Mouse (Mus musculus) limb, embryonic 14.5 days (tissue): ENCODE data around the gene Ssr4. TPM values are rescaled to one million over a fixed set of nuclear protein-coding genes. Genes with fewer than 3 reads are reported as not detected.

Experiments
- ATAC-seq: fragments of 200-750 bp; cut with Nextera tagmentation; 2 replicates; pipeline ENCODE4 v1.8.0; 2017; ENCODE audit warnings: low read depth, moderate number of reproducible peaks, moderate TSS enrichment; ENCODE audit not compliant: low FRiP score
- DNase-seq: peaks from one replicate; pipeline ENCODE4 v3.0.0-alpha.2; 2015; ENCODE audit warnings: low spot score
- H3K27ac ChIP-seq: fragments of 300-500 bp; sonication (generic); replicated peaks from 2 replicates; pipeline ENCODE4 v1.5.1; 2014; ENCODE audit warnings: low read depth, mild to moderate bottlenecking, low read length, moderate library complexity, mixed read lengths
- H3K27me3 ChIP-seq: fragments of 300-500 bp; sonication (generic); 2 replicates; pipeline ENCODE4 v1.6.1; 2014; ENCODE audit warnings: low read length, mixed read lengths; ENCODE audit not compliant: control insufficient read depth, insufficient read depth
- H3K36me3 ChIP-seq: fragments of 300-500 bp; sonication (generic); 2 replicates; pipeline ENCODE4 v1.6.1; 2014; ENCODE audit warnings: mild to moderate bottlenecking, low read length, moderate library complexity, mixed read lengths; ENCODE audit not compliant: control insufficient read depth, insufficient read depth
- H3K4me1 ChIP-seq: fragments of 300-500 bp; sonication (generic); 2 replicates; pipeline ENCODE4 v1.6.1; 2014; ENCODE audit warnings: antibody characterized with exemption, low read length, mixed read lengths; ENCODE audit not compliant: control insufficient read depth, insufficient read depth
- H3K4me2 ChIP-seq: fragments of 300-500 bp; sonication (generic); replicated peaks from 2 replicates; pipeline ENCODE4 v1.6.1; 2014; ENCODE audit warnings: low read depth, mild to moderate bottlenecking, low read length, moderate library complexity; ENCODE audit not compliant: severe bottlenecking
- H3K4me3 ChIP-seq: fragments of 300-500 bp; sonication (generic); replicated peaks from 2 replicates; pipeline ENCODE4 v1.5.1; 2014; ENCODE audit warnings: low read length
- H3K9ac ChIP-seq: fragments of 300-500 bp; sonication (generic); 2 replicates; pipeline ENCODE4 v1.6.1; 2014; ENCODE audit warnings: mild to moderate bottlenecking, low read depth, low read length, moderate library complexity; ENCODE audit not compliant: severe bottlenecking
- H3K9me3 ChIP-seq: fragments of 300-500 bp; sonication (generic); 2 replicates; pipeline ENCODE4 v1.6.1; 2016; ENCODE audit warnings: low read length; ENCODE audit not compliant: control insufficient read depth
- POLR2A ChIP-seq: fragments of 200-500 bp; IDR thresholded peaks from 2 replicates; pipeline ENCODE4 v1.8.0; 2012; ENCODE audit warnings: inconsistent platforms, mild to moderate bottlenecking, moderate library complexity, borderline replicate concordance; ENCODE audit not compliant: insufficient read depth, insufficient read length; ENCODE audit errors: extremely low read depth
- WGBS: fragments of 180-500 bp; shearing (Covaris S2); extraction: QIAGEN DNeasy Blood & Tissue Kit; methylation state at CpG from one replicate; pipeline ENCODE4 v1.1.7; 2014; 5-methylcytosine and 5-hydroxymethylcytosine counted together
- polyA plus RNA-seq, 2 experiments: library from polyadenylated mRNA; depleted of rRNA in 1 of 2; stranded (reverse) in 1 of 2; unstranded in 1 of 2; fragments of >200 nt; fragmentation: Nextera tagmentation in 1 of 2; extraction: Ambion mirVana in 1 of 2; gene quantifications; 2 replicates each; pipeline versions ENCODE4 v1.2.1 to v1.2.3; 2012 to 2014

The Ssr4 gene
- polyA plus RNA-seq, 2 experiments, result 284 to 292 TPM

DNA sequence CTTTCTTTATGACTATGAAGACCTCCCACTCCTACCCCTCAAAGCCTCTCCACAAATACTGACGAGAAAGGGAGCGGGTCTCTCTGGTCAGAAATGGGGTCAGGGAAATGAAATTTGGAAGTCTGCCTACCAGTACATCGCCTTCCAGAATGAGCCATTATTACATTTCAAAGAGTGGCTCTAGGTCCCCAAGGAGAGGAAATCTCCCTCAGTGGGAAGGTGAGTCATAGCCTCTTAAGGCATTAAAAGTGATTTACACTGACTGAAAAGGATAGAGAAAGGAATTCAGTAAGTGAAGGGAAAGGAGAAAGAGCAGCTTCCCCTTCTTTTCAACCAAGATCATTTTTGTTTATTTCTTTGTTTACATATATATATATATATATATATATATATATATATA is 49.9 kb downstream of the Ssr4 start:
- no peaks in the 10 kb centered on the region for H3K27me3 ChIP-seq
- H3K9me3 ChIP-seq, result no peaks in the 10 kb centered on the region
- H3K9ac ChIP-seq, result no peak overlapping the region
- no peaks in the 10 kb centered on the region for H3K4me1 ChIP-seq
- H3K4me3 ChIP-seq, result no peak overlapping the region
- WGBS, result 75% methylated on average over 3 of the region's 3 CpGs
- no peak overlapping the region for H3K4me2 ChIP-seq
- no peak overlapping the region for H3K27ac ChIP-seq
- no peaks in the 10 kb centered on the region for H3K36me3 ChIP-seq
- ATAC-seq (no peak), DNase-seq (no peak)
- no peak for TF ChIP-seq POLR2A

Other genes starting within 250 kb of the Ssr4 start
- 10.9 and 13.9 TPM in 2 replicates for gene Dusp9, start 147.6 kb upstream of the Ssr4 start, polyA plus RNA-seq (2012; rRNA removed)
- 2.4 and 5.0 TPM in 2 replicates for gene Dusp9, start 147.6 kb upstream of the Ssr4 start, polyA plus RNA-seq (2014; fragmentation: Nextera tagmentation; extraction: Ambion mirVana)
- gene Pnck, start 126.9 kb upstream of the Ssr4 start, polyA plus RNA-seq (2012; rRNA removed), result 27.4 and 34.4 TPM in 2 replicates
- 20.9 and 22.7 TPM in 2 replicates for gene Pnck, start 126.9 kb upstream of the Ssr4 start, polyA plus RNA-seq (2014; fragmentation: Nextera tagmentation; extraction: Ambion mirVana)
- 71.9 and 98.9 TPM in 2 replicates for gene Slc6a8, start 113.9 kb upstream of the Ssr4 start, polyA plus RNA-seq (2012; rRNA removed)
- gene Slc6a8, start 113.9 kb upstream of the Ssr4 start, polyA plus RNA-seq (2014; fragmentation: Nextera tagmentation; extraction: Ambion mirVana), result 11.9 and 12.5 TPM in 2 replicates
- gene Bcap31, start 70.9 kb upstream of the Ssr4 start, polyA plus RNA-seq (2012; rRNA removed), result 82.5 and 97.4 TPM in 2 replicates
- 235 and 239 TPM in 2 replicates for gene Bcap31, start 70.9 kb upstream of the Ssr4 start, polyA plus RNA-seq (2014; fragmentation: Nextera tagmentation; extraction: Ambion mirVana)
- 20.2 and 25.3 TPM in 2 replicates for gene Abcd1, start 70.4 kb upstream of the Ssr4 start, polyA plus RNA-seq (2012; rRNA removed)
- gene Abcd1, start 70.4 kb upstream of the Ssr4 start, polyA plus RNA-seq (2014; fragmentation: Nextera tagmentation; extraction: Ambion mirVana), result 15.2 and 16.8 TPM in 2 replicates
- gene Plxnb3, start 29.9 kb upstream of the Ssr4 start, polyA plus RNA-seq (2012; rRNA removed), result 1.9 and 2.7 TPM in 2 replicates
- gene Plxnb3, start 29.9 kb upstream of the Ssr4 start, polyA plus RNA-seq (2014; fragmentation: Nextera tagmentation; extraction: Ambion mirVana), result 0.62 and 0.82 TPM in 2 replicates
- 46.4 and 48.0 TPM in 2 replicates for gene Srpk3, start 12.6 kb upstream of the Ssr4 start, polyA plus RNA-seq (2012; rRNA removed)
- 22.2 and 31.0 TPM in 2 replicates for gene Srpk3, start 12.6 kb upstream of the Ssr4 start, polyA plus RNA-seq (2014; fragmentation: Nextera tagmentation; extraction: Ambion mirVana)
- 366 and 388 TPM in 2 replicates for gene Idh3g, start 131 bp upstream of the Ssr4 start, polyA plus RNA-seq (2012; rRNA removed)
- gene Idh3g, start 131 bp upstream of the Ssr4 start, polyA plus RNA-seq (2014; fragmentation: Nextera tagmentation; extraction: Ambion mirVana), result 217 and 220 TPM in 2 replicates
- 20.9 and 22.0 TPM in 2 replicates for gene Pdzd4, start 37.9 kb downstream of the Ssr4 start, polyA plus RNA-seq (2012; rRNA removed)
- gene Pdzd4, start 37.9 kb downstream of the Ssr4 start, polyA plus RNA-seq (2014; fragmentation: Nextera tagmentation; extraction: Ambion mirVana), result 1.4 and 1.5 TPM in 2 replicates
- gene Avpr2, start 105.1 kb downstream of the Ssr4 start, polyA plus RNA-seq (2012; rRNA removed), result 0.03 TPM in 1 of 2 replicates, not detected in the other
- gene Avpr2, start 105.1 kb downstream of the Ssr4 start, polyA plus RNA-seq (2014; fragmentation: Nextera tagmentation; extraction: Ambion mirVana), result 0.10 TPM in 1 of 2 replicates, not detected in the other
- 7.8 and 8.6 TPM in 2 replicates for gene L1cam, start 109.1 kb downstream of the Ssr4 start, polyA plus RNA-seq (2012; rRNA removed)
- 2.9 and 4.6 TPM in 2 replicates for gene L1cam, start 109.1 kb downstream of the Ssr4 start, polyA plus RNA-seq (2014; fragmentation: Nextera tagmentation; extraction: Ambion mirVana)
- gene Arhgap4, start 134.8 kb downstream of the Ssr4 start, polyA plus RNA-seq (2012; rRNA removed), result 8.8 and 9.3 TPM in 2 replicates
- gene Arhgap4, start 134.8 kb downstream of the Ssr4 start, polyA plus RNA-seq (2014; fragmentation: Nextera tagmentation; extraction: Ambion mirVana), result 2.7 and 3.7 TPM in 2 replicates
- gene Naa10, start 134.9 kb downstream of the Ssr4 start, polyA plus RNA-seq (2012; rRNA removed), result 114 and 128 TPM in 2 replicates
- gene Naa10, start 134.9 kb downstream of the Ssr4 start, polyA plus RNA-seq (2014; fragmentation: Nextera tagmentation; extraction: Ambion mirVana), result 112 and 117 TPM in 2 replicates
- gene Renbp, start 143.8 kb downstream of the Ssr4 start, polyA plus RNA-seq (2012; rRNA removed), result 29.6 and 33.7 TPM in 2 replicates
- 34.0 and 39.3 TPM in 2 replicates for gene Renbp, start 143.8 kb downstream of the Ssr4 start, polyA plus RNA-seq (2014; fragmentation: Nextera tagmentation; extraction: Ambion mirVana)
- gene Hcfc1, start 179.3 kb downstream of the Ssr4 start, polyA plus RNA-seq (2012; rRNA removed), result 71.7 and 93.7 TPM in 2 replicates
- 65.3 and 71.2 TPM in 2 replicates for gene Hcfc1, start 179.3 kb downstream of the Ssr4 start, polyA plus RNA-seq (2014; fragmentation: Nextera tagmentation; extraction: Ambion mirVana)
- gene Irak1, start 236.9 kb downstream of the Ssr4 start, polyA plus RNA-seq (2012; rRNA removed), result 86.0 and 123 TPM in 2 replicates
- gene Irak1, start 236.9 kb downstream of the Ssr4 start, polyA plus RNA-seq (2014; fragmentation: Nextera tagmentation; extraction: Ambion mirVana), result 49.6 and 52.6 TPM in 2 replicates